Mouse (Mus musculus) ES-E14 (cell line): Measurements from ENCODE around the gene Ube2a. TPM values are rescaled to one million over a fixed set of nuclear protein-coding genes. Genes with fewer than 3 reads are reported as not detected.
"Not testable (repeated sequence)": the region's sequence is repeated elsewhere in the genome, so short reads cannot be mapped to it uniquely, and the experiment has no call there.

Experiments used
- DNase-seq: peaks from one replicate; pipeline ENCODE4 v3.0.0-alpha.2; 2013; ENCODE audit warnings: low read depth, low spot score
- H3K27ac ChIP-seq: 2 replicates; pipeline ENCODE4 v1.5.1; 2012; ENCODE audit warnings: low read depth, mild to moderate bottlenecking, low read length, moderate library complexity, mixed read lengths; ENCODE audit not compliant: poor library complexity, insufficient read depth, severe bottlenecking
- H3K36me3 ChIP-seq: 2 replicates; pipeline ENCODE4 v1.6.1; 2012; ENCODE audit warnings: mild to moderate bottlenecking, low read length, moderate library complexity, mixed read lengths; ENCODE audit not compliant: control insufficient read depth, poor library complexity, insufficient read depth, severe bottlenecking
- H3K4me1 ChIP-seq, 2 experiments: fragments of 150-350 bp in 1 of 2; sonication (generic) in 1 of 2; 2 replicates each; pipeline ENCODE4 v1.6.1; 2012; ENCODE audit warnings: low read length in 2 of 2, mild to moderate bottlenecking in 1 of 2, mixed read lengths in 1 of 2; ENCODE audit not compliant: control insufficient read depth in 2 of 2, insufficient read depth in 2 of 2, poor library complexity in 1 of 2
- H3K4me3 ChIP-seq, 2 experiments: fragments of 150-350 bp in 1 of 2; sonication (generic) in 1 of 2; 2 replicates each; pipeline ENCODE4 v1.5.1; 2012; ENCODE audit warnings: low read length in 2 of 2, low read depth in 1 of 2, mild to moderate bottlenecking in 1 of 2, mixed read lengths in 1 of 2; ENCODE audit not compliant: insufficient read depth in 1 of 2, poor library complexity in 1 of 2, severe bottlenecking in 1 of 2
- H3K9ac ChIP-seq: 2 replicates; pipeline ENCODE4 v1.6.1; 2012; ENCODE audit warnings: low read depth, mild to moderate bottlenecking, low read length, mixed read lengths; ENCODE audit not compliant: poor library complexity, insufficient read depth, severe bottlenecking
- H3K9me3 ChIP-seq: fragments of 150-350 bp; sonication (generic); 2 replicates; pipeline ENCODE4 v1.6.1; 2012; ENCODE audit warnings: low read depth, mild to moderate bottlenecking, low read length; ENCODE audit not compliant: control insufficient read depth, insufficient read depth
- CHD2 ChIP-seq: IDR thresholded peaks from 2 replicates; pipeline ENCODE4 v1.6.1; 2014; ENCODE audit warnings: mild to moderate bottlenecking, low read depth, low read length, inconsistent platforms
- HCFC1 ChIP-seq: IDR thresholded peaks from 2 replicates; pipeline ENCODE4 v1.6.1; 2012; ENCODE audit warnings: low read length, inconsistent platforms, borderline replicate concordance; ENCODE audit not compliant: insufficient read depth
- MAFK ChIP-seq: IDR thresholded peaks from 2 replicates; pipeline ENCODE4 v1.6.1; 2014; ENCODE audit warnings: mild to moderate bottlenecking, low read depth, low read length, inconsistent platforms; ENCODE audit not compliant: insufficient read depth
- ZC3H11A ChIP-seq: IDR thresholded peaks from 2 replicates; pipeline ENCODE4 v1.6.1; 2012; ENCODE audit warnings: low read depth, mild to moderate bottlenecking, inconsistent platforms, low read length, borderline replicate concordance
- ZNF384 ChIP-seq: IDR thresholded peaks from 2 replicates; pipeline ENCODE4 v1.6.1; 2012; ENCODE audit warnings: low read depth, low read length, inconsistent platforms
- in situ Hi-C, 2 experiments: fragments of 600-800 bp; cut with MboI; formaldehyde crosslinking; loops; one replicate each; pipeline ENCODE4 v1.15.1; 2025; ENCODE audit warnings: low sequenced_read_pairs in 2 of 2, inconsistent platforms in 1 of 2; ENCODE audit not compliant: unreplicated experiment in 2 of 2
- total RNA-seq: library from RNA; depleted of rRNA; stranded (reverse); fragments of 300-350 nt; gene quantifications from 2 replicates; pipeline ENCODE4 v1.2.3, GENCODE M21; 2012

The Ube2a gene
- total RNA-seq, 1 experiment, result 77.3 TPM

- Histone ChIP-seq H3K27ac (peak overlapping the region; percentile 65), H3K9me3 (no peaks in the 10 kb centered on the region), H3K36me3 (no peaks in the 10 kb centered on the region), H3K9ac (peak overlapping the region; percentile 96), H3K4me1 (no peaks in the 10 kb centered on the region; a peak in 1 of 4 replicates), H3K4me3 (peak overlapping the region; percentile 69 to 91)
- in situ Hi-C loops, result no loop called here
- no peak for TF ChIP-seq CHD2
- TF ChIP-seq ZNF384, result no peak
- no peak for TF ChIP-seq MAFK
- TF ChIP-seq ZC3H11A, result no peak
- no peak for TF ChIP-seq HCFC1
- no peak for DNase-seq
Measured at GRCm38 (mm10) chrX:36874704-36875128, 1.0 kb downstream of the Ube2a start.

GRCm38 (mm10) chrX:36884719-36885118 is 11.0 kb downstream of the Ube2a start:
- no peak for TF ChIP-seq HCFC1
- TF ChIP-seq ZC3H11A, result peak; percentile 45; the same call in 1 of the 2 replicates
- no peak for TF ChIP-seq CHD2
- TF ChIP-seq MAFK, result no peak
- no peak for TF ChIP-seq ZNF384
- no peaks in the 10 kb centered on the region for H3K9me3 ChIP-seq
- no peak overlapping the region for H3K9ac ChIP-seq
- no peaks in the 10 kb centered on the region for H3K4me1 ChIP-seq
- peak; percentile 41 for DNase-seq
- H3K36me3 ChIP-seq, result peaks cover 2% of the 10 kb centered on the region
- H3K4me3 ChIP-seq, result no peak overlapping the region
- no peak overlapping the region for H3K27ac ChIP-seq
- in situ Hi-C loops, result no loop called here

GRCm38 (mm10) chrX:36898931-36899330 is 25.2 kb downstream of the Ube2a start:
- H3K4me3 ChIP-seq, in situ Hi-C loops, H3K4me1 ChIP-seq, H3K36me3 ChIP-seq, DNase-seq, H3K9ac ChIP-seq, H3K27ac ChIP-seq, H3K9me3 ChIP-seq: not testable (repeated sequence)

GRCm38 (mm10) chrX:36901655-36902054 is 28.0 kb downstream of the Ube2a start:
- TF ChIP-seq MAFK (no peak), ZNF384 (peak; percentile 62), CHD2 (no peak), HCFC1 (no peak), ZC3H11A (no peak)

More at GRCm38 (mm10) chrX:36901655-36902054, 28.0 kb downstream of the Ube2a start:
- no peak overlapping the region for H3K27ac ChIP-seq
- DNase-seq, result no peak
- H3K9ac ChIP-seq, result peak overlapping the region; percentile 96; the same call in 1 of the 2 replicates
- H3K9me3 ChIP-seq, result no peaks in the 10 kb centered on the region
- no peaks in the 10 kb centered on the region for H3K36me3 ChIP-seq
- peak overlapping the region; percentile 88 to 93; a peak in 3 of 4 replicates for H3K4me3 ChIP-seq
- in situ Hi-C loops, result no loop called here
- H3K4me1 ChIP-seq, result no peaks in the 10 kb centered on the region
